Mouse (Mus musculus) liver, embryonic 14.5 days (tissue): ENCODE data around the gene Herc2. TPM values are rescaled to one million over a fixed set of nuclear protein-coding genes. Genes with fewer than 3 reads are reported as not detected.

Experiments
- ATAC-seq: fragments of 200-750 bp; cut with Nextera tagmentation; 2 replicates; pipeline ENCODE4 v1.8.0; 2017; ENCODE audit warnings: moderate number of reproducible peaks, mild to moderate bottlenecking, moderate library complexity; ENCODE audit not compliant: insufficient read depth
- DNase-seq, 3 experiments: peaks; one replicate each; pipeline ENCODE4 v3.0.0-alpha.2; 2012 to 2013; ENCODE audit warnings: low read depth in 3 of 3, low spot score in 3 of 3
- H3K27ac ChIP-seq: fragments of 300-500 bp; sonication (generic); 2 replicates; pipeline ENCODE4 v1.5.1; 2014; ENCODE audit warnings: moderate library complexity, mild to moderate bottlenecking, control low read depth, inconsistent platforms
- H3K27me3 ChIP-seq: fragments of 300-500 bp; sonication (generic); 2 replicates; pipeline ENCODE4 v1.6.1; 2014; ENCODE audit warnings: mild to moderate bottlenecking, low read length, moderate library complexity; ENCODE audit not compliant: control insufficient read depth, insufficient read depth
- H3K36me3 ChIP-seq: fragments of 300-500 bp; sonication (generic); replicated peaks from 2 replicates; pipeline ENCODE4 v1.6.1; 2014; ENCODE audit warnings: low read depth; ENCODE audit not compliant: control insufficient read depth, insufficient read depth
- H3K4me1 ChIP-seq, 2 experiments: fragments of 200-500 bp in 1 of 2; fragments of 300-500 bp in 1 of 2; sonication (generic) in 1 of 2; replicated peaks; 2 replicates each; pipeline ENCODE4 v1.6.1; 2012 to 2014; ENCODE audit warnings: antibody characterized with exemption in 1 of 2, inconsistent platforms in 1 of 2, low read length in 1 of 2; ENCODE audit not compliant: control insufficient read depth in 2 of 2, insufficient read depth in 2 of 2
- H3K4me2 ChIP-seq: fragments of 300-500 bp; sonication (generic); 2 replicates; pipeline ENCODE4 v1.6.1; 2014; ENCODE audit warnings: low read depth, mild to moderate bottlenecking, control low read depth, moderate library complexity
- H3K4me3 ChIP-seq, 2 experiments: fragments of 200-500 bp in 1 of 2; fragments of 300-500 bp in 1 of 2; sonication (generic) in 1 of 2; 2 replicates each; pipeline ENCODE4 v1.5.1; 2012 to 2014; ENCODE audit warnings: low read depth in 2 of 2, low read length in 2 of 2, mild to moderate bottlenecking in 2 of 2, control low read depth in 1 of 2, inconsistent platforms in 1 of 2, moderate library complexity in 1 of 2; ENCODE audit not compliant: insufficient read depth in 1 of 2
- H3K9ac ChIP-seq: fragments of 300-500 bp; sonication (generic); replicated peaks from 2 replicates; pipeline ENCODE4 v1.6.1; 2014; ENCODE audit warnings: mild to moderate bottlenecking, control low read depth, moderate library complexity
- H3K9me3 ChIP-seq: fragments of 300-500 bp; sonication (generic); 2 replicates; pipeline ENCODE4 v1.6.1; 2016; ENCODE audit warnings: low read length, mixed read lengths; ENCODE audit not compliant: control insufficient read depth
- CTCF ChIP-seq: IDR thresholded peaks from 2 replicates; pipeline ENCODE4 v1.5.1; 2016; ENCODE audit warnings: antibody characterized with exemption, low read depth, control low read depth
- EP300 ChIP-seq: IDR thresholded peaks from 2 replicates; pipeline ENCODE4 v1.6.1; 2016; ENCODE audit warnings: antibody characterized with exemption, low read depth
- WGBS: fragments of 180-500 bp; shearing (Covaris S2); extraction: QIAGEN DNeasy Blood & Tissue Kit; methylation state at CpG from one replicate; pipeline ENCODE4 v1.1.7; 2014; ENCODE audit not compliant: insufficient replicate concordance; 5-methylcytosine and 5-hydroxymethylcytosine counted together
- polyA plus RNA-seq, 2 experiments: library from polyadenylated mRNA; depleted of rRNA in 1 of 2; stranded (reverse) in 1 of 2; unstranded in 1 of 2; fragments of >200 nt; fragmentation: Nextera tagmentation in 1 of 2; extraction: Ambion mirVana in 1 of 2; gene quantifications; 2 replicates each; pipeline versions ENCODE4 v1.2.1 to v1.2.3; 2012 to 2014

The Herc2 gene
- polyA plus RNA-seq, 2 experiments: 8.5 to 12.1 TPM

- DNase-seq (no peak), ATAC-seq (no peak)
- no peak overlapping the region for H3K27ac ChIP-seq
- no peaks in the 10 kb centered on the region for H3K27me3 ChIP-seq
- WGBS: 84% methylated on average over 7 of the region's 7 CpGs
- no peaks in the 10 kb centered on the region for H3K9me3 ChIP-seq
- TF ChIP-seq EP300 (no peak), CTCF (no peak)
- H3K4me3 ChIP-seq: no peak overlapping the region
- H3K9ac ChIP-seq: no peak overlapping the region
- no peaks in the 10 kb centered on the region for H3K4me1 ChIP-seq
- no peak overlapping the region for H3K4me2 ChIP-seq
- peaks cover 46% of the 10 kb centered on the region for H3K36me3 ChIP-seq
These were observed 98.9 kb downstream of the Herc2 start for GRCm38 (mm10) chr7:56148925-56149324.

GRCm38 (mm10) chr7:56151885-56152676 lies 102.1 kb downstream of the Herc2 start:
- Histone ChIP-seq H3K9me3 (no peaks in the 10 kb centered on the region), H3K4me3 (no peak overlapping the region), H3K9ac (no peak overlapping the region), H3K36me3 (peaks cover 54% of the 10 kb centered on the region), H3K27ac (no peak overlapping the region), H3K4me2 (no peak overlapping the region), H3K4me1 (no peaks in the 10 kb centered on the region), H3K27me3 (no peaks in the 10 kb centered on the region)
- WGBS: 90% methylated on average over 16 of the region's 16 CpGs
- ATAC-seq (no peak), DNase-seq (no peak)
- TF ChIP-seq EP300 (no peak), CTCF (no peak)

GRCm38 (mm10) chr7:56153161-56153560 lies 103.2 kb downstream of the Herc2 start:
- Histone ChIP-seq H3K27ac (no peak overlapping the region), H3K9ac (no peak overlapping the region), H3K4me2 (no peak overlapping the region), H3K4me1 (no peaks in the 10 kb centered on the region), H3K9me3 (no peaks in the 10 kb centered on the region), H3K27me3 (no peaks in the 10 kb centered on the region), H3K36me3 (peaks cover 62% of the 10 kb centered on the region), H3K4me3 (no peak overlapping the region)
- TF ChIP-seq EP300 (no peak), CTCF (no peak)
- ATAC-seq: no peak
- 88% methylated on average over 9 of the region's 9 CpGs for WGBS
- DNase-seq: no peak

- H3K9me3 ChIP-seq: no peaks in the 10 kb centered on the region
- H3K4me3 ChIP-seq: no peak overlapping the region
- TF ChIP-seq CTCF (no peak), EP300 (no peak)
- 91% methylated on average over 12 of the region's 12 CpGs for WGBS
- DNase-seq (no peak), ATAC-seq (no peak)
- no peak overlapping the region for H3K9ac ChIP-seq
- H3K36me3 ChIP-seq: peaks cover 59% of the 10 kb centered on the region
- H3K27me3 ChIP-seq: no peaks in the 10 kb centered on the region
- H3K27ac ChIP-seq: no peak overlapping the region
- H3K4me1 ChIP-seq: no peaks in the 10 kb centered on the region
- H3K4me2 ChIP-seq: no peak overlapping the region
These were observed 103.6 kb downstream of the Herc2 start for GRCm38 (mm10) chr7:56153625-56154024.

- ATAC-seq (no peak), DNase-seq (no peak)
- H3K4me1 ChIP-seq: no peaks in the 10 kb centered on the region
- TF ChIP-seq CTCF (no peak), EP300 (no peak)
- no peak overlapping the region for H3K4me3 ChIP-seq
- peaks cover 34% of the 10 kb centered on the region for H3K36me3 ChIP-seq
- H3K27ac ChIP-seq: no peak overlapping the region
- H3K4me2 ChIP-seq: no peak overlapping the region
- H3K27me3 ChIP-seq: no peaks in the 10 kb centered on the region
- H3K9ac ChIP-seq: no peak overlapping the region
- H3K9me3 ChIP-seq: no peaks in the 10 kb centered on the region
- WGBS: 83% methylated on average over 4 of the region's 4 CpGs
These were observed 113.3 kb downstream of the Herc2 start for GRCm38 (mm10) chr7:56163316-56163715.
